Mouse (Mus musculus) embryonic fibroblast, embryonic 13.5 days (primary cell): ENCODE data around the gene Osm.

ENCODE experiments used
- CTCF ChIP-seq: IDR thresholded peaks from 2 replicates; pipeline ENCODE4 v1.5.1; 2011; ENCODE audit warnings: mild to moderate bottlenecking, control low read depth, low read length, moderate library complexity, borderline replicate concordance; ENCODE audit not compliant: insufficient read depth
- POLR2A ChIP-seq: IDR thresholded peaks from 2 replicates; pipeline ENCODE4 v1.6.1; 2011; ENCODE audit warnings: low read depth, mild to moderate bottlenecking, control low read depth, low read length, moderate library complexity

DNA sequence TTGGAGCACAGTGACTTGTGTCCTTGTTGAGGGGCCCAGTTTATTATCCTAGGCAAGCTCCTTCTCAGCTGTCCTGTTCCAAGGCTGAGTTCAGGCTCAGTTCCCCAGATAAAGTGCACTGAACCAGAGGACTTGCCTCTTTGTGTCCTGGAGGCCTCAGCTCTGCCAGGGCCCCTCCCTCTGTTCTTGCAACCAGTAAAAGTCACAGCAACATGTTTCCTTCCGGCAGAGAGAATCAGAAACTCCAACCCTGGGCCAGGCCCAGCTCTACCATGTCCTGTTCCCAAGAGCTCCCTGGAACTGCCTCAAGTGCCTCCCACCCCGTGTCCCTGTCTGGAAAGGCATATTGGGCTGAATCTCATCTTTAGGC lies 32.5 kb upstream of the Osm start:
- TF ChIP-seq POLR2A, result no peak
- no peak for TF ChIP-seq CTCF
